Mouse (Mus musculus) limb, embryonic 10.5 days (tissue): ENCODE measurements around the gene BC017158. TPM values are rescaled to one million over a fixed set of nuclear protein-coding genes. Genes with fewer than 3 reads are reported as not detected.
A peak's percentile ranks its signal among the peaks of the same experiment; 100 is the strongest.
"Not testable (repeated sequence)": the region's sequence is repeated elsewhere in the genome, so short reads cannot be mapped to it uniquely, and the experiment has no call there.

Experiments used
- DNase-seq: peaks from one replicate; pipeline ENCODE4 v3.0.0-alpha.2; 2017; ENCODE audit warnings: low spot score
- H3K27ac ChIP-seq: fragments of 300-500 bp; sonication (generic); 2 replicates; pipeline ENCODE4 v1.5.1; 2016; ENCODE audit warnings: mild to moderate bottlenecking
- H3K27me3 ChIP-seq: fragments of 300-500 bp; sonication (generic); 2 replicates; pipeline ENCODE4 v1.6.1; 2016; ENCODE audit warnings: low read depth, mild to moderate bottlenecking; ENCODE audit not compliant: poor library complexity, severe bottlenecking
- H3K36me3 ChIP-seq: fragments of 300-500 bp; sonication (generic); 2 replicates; pipeline ENCODE4 v1.6.1; 2016; ENCODE audit warnings: mild to moderate bottlenecking, moderate library complexity
- H3K4me1 ChIP-seq: fragments of 300-500 bp; sonication (generic); 2 replicates; pipeline ENCODE4 v1.6.1; 2016
- H3K4me3 ChIP-seq: fragments of 300-500 bp; sonication (generic); 2 replicates; pipeline ENCODE4 v1.5.1; 2016; ENCODE audit warnings: mild to moderate bottlenecking, moderate library complexity
- H3K9me3 ChIP-seq: fragments of 300-500 bp; sonication (generic); replicated peaks from 2 replicates; pipeline ENCODE4 v1.6.1; 2016; ENCODE audit warnings: mild to moderate bottlenecking
- WGBS: fragments of 180-500 bp; shearing (Covaris S2); methylation state at CpG from one replicate; pipeline ENCODE4 v1.1.7; 2016; 5-methylcytosine and 5-hydroxymethylcytosine counted together
- polyA plus RNA-seq: library from polyadenylated mRNA; unstranded; fragments of >200 nt; fragmentation: Nextera tagmentation; extraction: Ambion mirVana; gene quantifications from 2 replicates; pipeline ENCODE4 v1.2.1, GENCODE M21; 2016

BC017158 gene
- polyA plus RNA-seq, result 27.9 and 28.4 TPM in 2 replicates

DNA sequence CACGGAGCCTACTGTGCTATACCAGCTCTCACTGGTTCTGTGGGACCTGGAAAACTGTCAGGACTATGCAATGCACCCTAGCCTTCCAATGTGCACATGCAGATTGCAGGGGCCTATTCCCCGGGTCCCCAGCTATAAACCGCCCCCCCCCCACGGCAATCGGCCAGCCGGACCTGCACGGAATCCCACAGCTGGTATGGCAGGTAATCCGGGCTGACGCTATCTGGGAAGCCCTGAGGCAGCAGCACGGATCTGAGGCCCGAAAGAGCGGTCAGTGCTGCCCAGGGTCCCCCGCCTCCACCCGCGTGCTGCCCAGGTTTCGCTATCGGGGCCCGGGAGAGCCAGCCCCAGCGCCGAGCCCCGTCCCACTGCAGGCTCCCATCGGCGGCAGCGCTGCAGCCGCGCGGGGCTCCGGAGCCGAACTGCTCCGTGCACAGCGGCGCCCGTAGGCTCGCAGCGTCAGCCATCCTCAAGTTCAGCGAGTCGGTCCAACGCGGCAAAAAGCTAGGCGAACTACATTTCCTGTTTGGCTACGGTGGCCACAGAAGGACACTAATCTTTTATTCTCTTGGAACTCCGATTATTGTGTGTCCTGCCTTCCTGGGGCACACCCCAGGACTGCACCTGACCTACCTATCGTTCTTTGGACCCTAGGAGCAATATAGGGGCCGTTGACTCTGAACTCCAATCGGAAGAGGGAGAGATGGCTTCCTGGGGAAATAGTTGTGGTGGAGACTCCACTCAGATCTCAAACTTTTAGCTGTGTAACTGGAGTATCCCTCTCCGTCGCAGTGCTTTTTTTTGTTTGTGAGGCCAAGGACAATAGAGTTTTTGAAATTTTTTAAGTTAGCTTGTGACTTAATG is at the start of gene BC017158:
Gene BC017158 (minus strand): TSS at position 554 of the 864 bp plus-strand sequence.
- peaks cover 22% of the 10 kb centered on the region for H3K4me1 ChIP-seq
- peaks cover 15% of the 10 kb centered on the region; the same call in 1 of the 2 replicates for H3K36me3 ChIP-seq
- WGBS, result 2% methylated on average over 47 of the region's 47 CpGs
- H3K9me3 ChIP-seq, result no peaks in the 10 kb centered on the region
- no peaks in the 10 kb centered on the region for H3K27me3 ChIP-seq
- peak within 1 kb of the TSS; percentile 94 for H3K27ac ChIP-seq
- peak; percentile 80 for DNase-seq
- peak within 1 kb of the TSS; percentile 92 for H3K4me3 ChIP-seq

GRCm38 (mm10) chr7:128346991-128347390 is 49.0 kb upstream of the BC017158 start:
- H3K27me3 ChIP-seq, result no peaks in the 10 kb centered on the region
- WGBS, result 82% methylated on average over 8 of the region's 8 CpGs
- no peak for DNase-seq
- no peaks in the 10 kb centered on the region for H3K9me3 ChIP-seq
- no peaks in the 10 kb centered on the region for H3K36me3 ChIP-seq
- H3K27ac ChIP-seq, result no peak overlapping the region
- no peak overlapping the region for H3K4me3 ChIP-seq
- H3K4me1 ChIP-seq, result no peaks in the 10 kb centered on the region

- 75% methylated on average over 2 of the region's 2 CpGs for WGBS
- no peak for DNase-seq
- no peaks in the 10 kb centered on the region for H3K27me3 ChIP-seq
Observed at GRCm38 (mm10) chr7:128346522-128346921, 48.6 kb upstream of the BC017158 start.

DNA sequence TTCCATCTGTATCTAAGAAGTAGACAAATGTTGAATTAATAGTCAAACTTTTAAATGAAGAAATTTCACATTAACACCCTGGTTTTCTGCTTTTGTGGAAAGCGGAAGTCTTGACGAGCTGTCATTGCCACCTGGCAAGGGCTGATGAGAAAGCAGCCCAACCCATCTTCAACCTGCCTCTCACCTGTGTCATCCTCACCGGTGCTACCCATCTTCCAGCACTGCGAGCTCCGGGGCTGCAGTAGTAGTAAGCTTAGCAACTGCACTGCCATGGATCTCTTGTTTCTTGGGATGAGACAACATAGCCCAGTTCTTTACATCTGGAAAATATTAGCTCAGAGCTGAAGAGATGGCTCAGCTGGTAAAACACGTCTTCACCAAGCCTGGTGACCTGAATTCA is 47.7 kb upstream of the BC017158 start:
- no peaks in the 10 kb centered on the region for H3K36me3 ChIP-seq
- H3K4me3 ChIP-seq, result no peak overlapping the region
- no peaks in the 10 kb centered on the region for H3K27me3 ChIP-seq
- H3K9me3 ChIP-seq, result no peaks in the 10 kb centered on the region
- DNase-seq, result no peak
- H3K27ac ChIP-seq, result no peak overlapping the region
- WGBS, result 79% methylated on average over 6 of the region's 6 CpGs
- H3K4me1 ChIP-seq, result no peaks in the 10 kb centered on the region

More at GRCm38 (mm10) chr7:128346522-128346921, 48.6 kb upstream of the BC017158 start:
- Histone ChIP-seq H3K27ac (no peak overlapping the region), H3K4me3 (no peak overlapping the region), H3K4me1 (no peaks in the 10 kb centered on the region), H3K9me3 (no peaks in the 10 kb centered on the region), H3K36me3 (no peaks in the 10 kb centered on the region)

GRCm38 (mm10) chr7:128344928-128345653 is 47.1 kb upstream of the BC017158 start:
- Histone ChIP-seq H3K9me3 (no peaks in the 10 kb centered on the region), H3K27me3 (no peaks in the 10 kb centered on the region), H3K36me3 (no peaks in the 10 kb centered on the region), H3K27ac (no peak overlapping the region), H3K4me1 (no peaks in the 10 kb centered on the region), H3K4me3 (no peak overlapping the region)
- DNase-seq, result peak; percentile 76
- 64% methylated on average over 6 of the region's 6 CpGs for WGBS

DNA sequence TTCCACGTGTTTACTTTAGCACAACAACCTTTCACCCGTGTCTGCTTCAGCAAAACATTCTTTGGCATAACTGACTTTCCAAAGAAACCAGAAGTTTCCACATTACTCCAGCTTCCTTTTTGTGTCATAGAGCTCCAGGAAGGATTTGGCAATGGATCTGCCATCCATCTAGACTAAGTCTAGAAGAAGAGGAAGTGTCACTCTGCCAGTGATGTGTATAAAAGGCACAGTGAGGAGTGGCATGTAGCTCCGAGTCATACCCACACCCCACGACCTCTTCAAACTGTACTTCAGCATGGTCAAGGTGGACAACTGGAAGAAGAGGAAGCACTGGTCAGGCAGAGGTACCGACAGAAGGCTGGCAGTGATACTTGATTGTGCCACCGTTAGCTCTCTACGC is 46.5 kb upstream of the BC017158 start:
- H3K4me1 ChIP-seq, result no peaks in the 10 kb centered on the region
- H3K4me3 ChIP-seq, result no peak overlapping the region
- no peak overlapping the region for H3K27ac ChIP-seq
- no peaks in the 10 kb centered on the region for H3K27me3 ChIP-seq
- WGBS, result 87% methylated on average over 7 of the region's 7 CpGs
- DNase-seq, result no peak
- H3K9me3 ChIP-seq, result no peaks in the 10 kb centered on the region
- H3K36me3 ChIP-seq, result no peaks in the 10 kb centered on the region

DNA sequence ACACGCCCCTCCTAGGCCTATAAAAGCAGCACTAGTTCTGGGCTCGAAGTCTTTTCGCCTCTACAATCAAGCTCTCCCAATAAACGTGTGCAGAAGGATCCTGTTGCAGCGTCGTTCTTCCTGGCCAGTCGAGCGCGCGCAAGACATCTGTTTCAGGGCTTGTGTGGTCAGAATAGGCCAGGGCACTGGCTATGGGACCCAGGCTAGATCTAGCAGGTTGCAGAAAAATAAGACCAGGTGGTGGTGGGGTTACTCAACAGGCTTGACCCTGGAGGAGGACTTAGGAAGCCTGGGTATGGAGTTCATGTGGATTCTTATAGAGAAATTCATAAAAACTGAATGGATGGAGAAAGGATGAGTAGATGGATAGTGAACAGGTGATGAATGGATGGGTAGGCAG is 44.7 kb upstream of the BC017158 start:
- H3K27me3 ChIP-seq, result not testable (repeated sequence)

DNA sequence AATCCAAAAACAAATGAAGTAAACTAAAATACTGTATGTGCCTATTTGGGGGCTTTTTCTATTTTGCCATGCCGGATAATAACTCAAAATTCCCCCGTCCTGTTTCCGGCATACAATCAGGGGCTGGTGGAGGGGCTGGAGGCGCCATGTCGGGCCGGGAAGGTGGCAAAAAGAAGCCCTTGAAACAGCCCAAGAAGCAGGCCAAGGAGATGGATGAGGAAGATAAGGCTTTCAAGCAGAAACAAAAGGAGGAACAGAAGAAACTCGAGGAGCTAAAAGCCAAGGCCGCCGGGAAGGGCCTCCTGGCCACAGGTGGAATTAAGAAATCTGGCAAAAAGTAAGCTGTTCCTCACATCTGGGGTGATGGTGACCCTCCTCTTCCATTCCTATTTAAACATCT is 42.4 kb upstream of the BC017158 start:
- not testable (repeated sequence) for H3K4me1 ChIP-seq, H3K4me3 ChIP-seq, DNase-seq, H3K27ac ChIP-seq, H3K27me3 ChIP-seq, H3K36me3 ChIP-seq, H3K9me3 ChIP-seq
- 79% methylated on average over 9 of the region's 9 CpGs for WGBS

More for the DNA sequence above, 44.7 kb upstream of the BC017158 start:
- H3K9me3 ChIP-seq, DNase-seq, H3K4me1 ChIP-seq, H3K27ac ChIP-seq, H3K36me3 ChIP-seq, H3K4me3 ChIP-seq: not testable (repeated sequence)
- 94% methylated on average over 8 of the region's 10 CpGs for WGBS

DNA sequence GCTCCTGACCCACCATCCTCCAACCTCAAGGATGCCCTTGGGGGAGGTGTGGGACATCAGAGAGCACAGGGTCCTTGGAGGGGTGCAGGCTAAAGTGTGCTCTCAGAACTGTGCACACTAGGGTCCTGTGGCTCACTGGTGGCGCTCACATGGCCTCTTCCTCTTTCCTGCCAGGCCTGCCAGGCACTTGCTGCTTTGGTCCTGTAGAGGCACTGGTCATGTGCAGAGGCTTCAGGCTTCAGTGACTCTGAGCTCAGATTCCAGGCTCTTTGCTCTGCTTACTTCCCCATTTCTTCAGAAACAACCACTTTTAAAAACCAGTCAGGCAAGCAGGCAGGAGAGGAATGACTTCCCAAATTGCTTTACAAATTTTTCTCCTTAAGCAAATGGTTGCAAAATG is 34.9 kb upstream of the BC017158 start:
- no peaks in the 10 kb centered on the region for H3K36me3 ChIP-seq
- H3K4me1 ChIP-seq, result 0 out of 2 replicates have a peak, but pooled peaks cover 5% of the 10 kb centered on the region
- no peaks in the 10 kb centered on the region for H3K9me3 ChIP-seq
- H3K4me3 ChIP-seq, result no peak overlapping the region
- WGBS, result 75% methylated on average over 1 of the region's 1 CpGs
- H3K27me3 ChIP-seq, result no peaks in the 10 kb centered on the region
- DNase-seq, result no peak
- H3K27ac ChIP-seq, result no peak overlapping the region

DNA sequence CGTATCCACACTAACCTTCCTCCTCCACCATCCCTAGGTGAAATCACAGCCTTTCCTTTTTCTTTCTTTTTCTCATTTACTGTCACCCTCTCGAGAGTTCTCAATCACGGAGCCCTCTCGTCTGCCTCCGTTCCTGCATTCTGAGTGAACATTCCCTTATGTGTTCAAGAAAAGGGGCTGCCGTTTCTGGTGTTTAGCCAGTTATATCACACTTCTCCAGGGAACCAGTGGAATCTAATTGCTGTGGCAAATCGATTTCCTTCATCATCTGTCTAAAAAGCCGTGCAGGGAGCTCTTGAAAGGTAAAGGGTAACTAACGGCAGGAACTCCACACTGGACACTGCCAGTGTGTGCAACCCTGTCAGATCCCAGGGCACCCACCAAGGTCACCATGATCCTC is 33.0 kb upstream of the BC017158 start:
- no peaks in the 10 kb centered on the region for H3K27me3 ChIP-seq
- H3K27ac ChIP-seq, result no peak overlapping the region
- no peak for DNase-seq
- no peaks in the 10 kb centered on the region for H3K9me3 ChIP-seq
- 73% methylated on average over 9 of the region's 9 CpGs for WGBS
- H3K4me3 ChIP-seq, result no peak overlapping the region
- H3K36me3 ChIP-seq, result no peaks in the 10 kb centered on the region
- H3K4me1 ChIP-seq, result 0 out of 2 replicates have a peak, but pooled peaks cover 5% of the 10 kb centered on the region

- H3K27ac ChIP-seq, result no peak overlapping the region
- WGBS, result 85% methylated on average over 1 of the region's 1 CpGs
- H3K9me3 ChIP-seq, result no peaks in the 10 kb centered on the region
- H3K36me3 ChIP-seq, result no peaks in the 10 kb centered on the region
- peaks cover 15% of the 10 kb centered on the region for H3K4me1 ChIP-seq
- no peak for DNase-seq
- no peak overlapping the region for H3K4me3 ChIP-seq
- H3K27me3 ChIP-seq, result no peaks in the 10 kb centered on the region
Observed at GRCm38 (mm10) chr7:128324977-128325376, 27.0 kb upstream of the BC017158 start.

- peak overlapping the region; percentile 6; the same call in 1 of the 2 replicates for H3K27ac ChIP-seq
- 50% methylated on average over 7 of the region's 7 CpGs for WGBS
Observed at GRCm38 (mm10) chr7:128321260-128321659, 23.3 kb upstream of the BC017158 start.

DNA sequence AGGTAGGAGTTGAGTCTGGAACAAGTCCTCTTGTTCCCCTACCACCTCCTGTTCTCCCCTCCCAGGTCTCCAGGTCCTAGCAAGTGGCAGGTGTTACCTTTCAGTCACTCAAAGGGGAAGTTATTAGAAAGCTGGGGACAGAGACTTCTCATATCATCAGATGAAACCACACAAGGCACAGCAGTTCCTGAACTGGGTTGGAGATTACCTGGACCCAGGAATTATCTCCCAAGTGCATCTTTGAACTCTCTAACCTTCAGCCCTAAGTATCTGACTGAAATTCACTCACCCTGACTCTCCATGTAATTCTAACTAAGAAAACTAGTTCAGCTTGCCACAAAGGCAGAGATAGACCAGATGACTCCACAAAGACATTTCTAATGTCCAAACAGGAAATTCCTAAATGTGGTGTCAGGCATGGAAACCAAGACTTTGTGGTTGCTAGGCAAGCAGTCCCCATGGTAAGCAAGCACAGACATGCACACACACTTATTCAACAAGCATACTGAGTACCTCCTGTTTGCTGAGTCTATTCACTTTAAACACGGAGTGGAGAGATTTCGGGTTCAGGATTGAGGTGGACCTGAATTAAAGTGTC is 22.3 kb upstream of the BC017158 start:
- Histone ChIP-seq H3K4me1 (peaks cover 28% of the 10 kb centered on the region), H3K36me3 (no peaks in the 10 kb centered on the region), H3K4me3 (no peak overlapping the region), H3K27ac (no peak overlapping the region), H3K27me3 (no peaks in the 10 kb centered on the region), H3K9me3 (no peaks in the 10 kb centered on the region)
- 83% methylated on average over 2 of the region's 2 CpGs for WGBS
- DNase-seq, result no peak

More at GRCm38 (mm10) chr7:128321260-128321659, 23.3 kb upstream of the BC017158 start:
- no peaks in the 10 kb centered on the region for H3K9me3 ChIP-seq
- no peaks in the 10 kb centered on the region for H3K27me3 ChIP-seq
- peaks cover 28% of the 10 kb centered on the region for H3K4me1 ChIP-seq
- H3K36me3 ChIP-seq, result no peaks in the 10 kb centered on the region
- H3K4me3 ChIP-seq, result no peak overlapping the region
- peak; percentile 32 for DNase-seq
